Mouse (Mus musculus) erythroblast, embryonic 14.5 days (primary cell): ENCODE measurements around the gene Palm.

Source experiments
- GATA1 ChIP-seq: IDR thresholded peaks from 2 replicates; pipeline ENCODE4 v1.6.1; 2012; ENCODE audit warnings: low read length, inconsistent platforms, mixed read lengths
- TAL1 ChIP-seq: IDR thresholded peaks from 3 replicates; pipeline ENCODE4 v1.6.1; 2012; ENCODE audit warnings: low read length, inconsistent platforms, mixed read lengths

DNA sequence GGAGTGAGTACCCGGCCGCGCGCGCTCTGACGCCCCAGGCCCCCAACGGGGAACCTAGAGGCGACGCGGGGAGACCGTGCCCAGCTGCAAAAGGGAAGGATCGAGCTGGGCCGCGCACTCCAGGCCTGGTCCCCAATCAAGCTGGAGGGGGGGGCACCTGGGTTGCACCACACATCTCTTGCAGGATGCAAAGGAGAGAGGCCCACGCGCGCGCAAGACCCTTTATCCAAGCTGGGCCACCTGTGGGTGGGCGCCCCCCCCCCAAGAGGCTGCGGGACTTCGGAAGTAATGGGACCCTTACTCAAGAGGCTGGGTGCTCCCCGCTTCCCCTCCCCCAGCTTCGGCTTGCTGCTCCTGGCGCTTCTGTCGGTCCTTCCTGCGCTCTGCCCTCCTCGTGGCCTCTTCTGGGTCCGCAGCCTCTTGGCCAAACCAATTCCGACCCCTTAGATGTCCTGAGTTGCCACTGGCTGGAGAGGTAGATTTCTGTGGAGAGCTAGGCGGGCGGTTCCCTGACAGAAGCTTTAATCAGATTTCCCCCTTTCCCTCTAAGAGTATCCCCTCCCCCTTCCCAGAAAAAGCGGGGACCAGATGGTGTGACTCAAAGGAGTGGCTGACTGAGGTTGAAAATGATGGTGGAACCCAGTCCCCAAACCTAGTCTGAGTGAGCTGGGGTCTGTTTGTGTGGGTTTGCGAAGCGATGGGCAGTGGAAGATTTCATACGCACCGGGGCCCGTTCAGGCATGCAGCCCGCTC is 542 bp downstream of the Palm start:
- no peak for TF ChIP-seq GATA1
- TF ChIP-seq TAL1: no peak
